Mouse (Mus musculus) CH12.LX (cell line): ENCODE results near the gene Tada2a. TPM values are rescaled to one million over a fixed set of nuclear protein-coding genes. Genes with fewer than 3 reads are reported as not detected.

Source experiments
- DNase-seq: peaks from one replicate; pipeline ENCODE4 v3.0.0-alpha.2; 2013; ENCODE audit errors: extremely low read depth
- H3K27ac ChIP-seq: 2 replicates; pipeline ENCODE4 v1.5.1; 2012; ENCODE audit warnings: low read depth, mild to moderate bottlenecking, control low read depth, moderate library complexity; ENCODE audit not compliant: insufficient read depth
- H3K27me3 ChIP-seq: replicated peaks from 2 replicates; pipeline ENCODE3; 2012; ENCODE audit warnings: inconsistent platforms
- H3K36me3 ChIP-seq, 2 experiments: replicated peaks in 1 of 2; 2 replicates each; pipeline versions ENCODE3 to v1.6.1; 2012; ENCODE audit warnings: inconsistent platforms in 1 of 2, low read length in 1 of 2, mild to moderate bottlenecking in 1 of 2, mixed read lengths in 1 of 2, moderate library complexity in 1 of 2; ENCODE audit not compliant: control insufficient read depth in 1 of 2, insufficient read depth in 1 of 2
- H3K4me1 ChIP-seq, 2 experiments: 2 replicates each; pipeline ENCODE4 v1.6.1; 2012; ENCODE audit warnings: inconsistent platforms in 1 of 2, moderate library complexity in 1 of 2; ENCODE audit not compliant: insufficient read depth in 2 of 2, control insufficient read depth in 1 of 2
- H3K4me2 ChIP-seq: 2 replicates; pipeline ENCODE4 v1.6.1; 2012; ENCODE audit warnings: low read depth, mild to moderate bottlenecking, control low read depth; ENCODE audit not compliant: poor library complexity, insufficient read depth, severe bottlenecking
- H3K4me3 ChIP-seq, 3 experiments: fragments of 150-350 bp in 1 of 3; sonication (generic) in 1 of 3; replicated peaks in 1 of 3; 2 replicates each; pipeline versions ENCODE3 to v1.5.1; 2011 to 2012; ENCODE audit warnings: low read depth in 2 of 3, low read length in 2 of 3, mild to moderate bottlenecking in 2 of 3, moderate library complexity in 2 of 3, control low read depth in 1 of 3, improper control_type of control experiment in 1 of 3, inconsistent platforms in 1 of 3, mixed read lengths in 1 of 3; ENCODE audit not compliant: poor library complexity in 1 of 3
- H3K79me2 ChIP-seq: replicated peaks from 2 replicates; pipeline ENCODE4 v1.6.1; 2012; ENCODE audit warnings: mild to moderate bottlenecking, moderate library complexity; ENCODE audit not compliant: control insufficient read depth, poor library complexity, insufficient read depth, severe bottlenecking; ENCODE audit errors: extremely low read depth
- H3K9ac ChIP-seq: 2 replicates; pipeline ENCODE4 v1.6.1; 2012; ENCODE audit warnings: low read depth, mild to moderate bottlenecking, control low read depth, moderate library complexity; ENCODE audit not compliant: insufficient read depth
- H3K9me3 ChIP-seq: replicated peaks from 2 replicates; pipeline ENCODE3; 2012; ENCODE audit warnings: low read length, inconsistent platforms, mixed read lengths
- BHLHE40 ChIP-seq: IDR thresholded peaks from 2 replicates; pipeline ENCODE4 v1.6.1; 2011; ENCODE audit warnings: mild to moderate bottlenecking, low read depth, low read length, improper control_type of control experiment
- CHD1 ChIP-seq: IDR thresholded peaks from 2 replicates; pipeline ENCODE4 v1.6.1; 2012; ENCODE audit warnings: low read depth, low read length, improper control_type of control experiment, inconsistent platforms
- CTCF ChIP-seq, 2 experiments: IDR thresholded peaks in 1 of 2; conservative IDR thresholded peaks in 1 of 2; 2 replicates each; pipeline ENCODE4 v1.5.1; 2011 to 2012; ENCODE audit warnings: low read depth in 2 of 2, low read length in 2 of 2, improper control_type of control experiment in 1 of 2, inconsistent platforms in 1 of 2, mild to moderate bottlenecking in 1 of 2, moderate library complexity in 1 of 2
- E2F4 ChIP-seq: IDR thresholded peaks from 2 replicates; pipeline ENCODE4 v1.6.1; 2011; ENCODE audit warnings: low read depth, low read length, improper control_type of control experiment; ENCODE audit not compliant: insufficient replicate concordance
- EP300 ChIP-seq: IDR thresholded peaks from 2 replicates; pipeline ENCODE4 v1.6.1; 2011; ENCODE audit warnings: low read length, improper control_type of control experiment
- ETS1 ChIP-seq: conservative IDR thresholded peaks from 2 replicates; pipeline ENCODE4 v1.6.1; 2012; ENCODE audit warnings: low read depth, mild to moderate bottlenecking, inconsistent platforms, low read length, improper control_type of control experiment, moderate library complexity
- GABPA ChIP-seq: IDR thresholded peaks from 2 replicates; pipeline ENCODE4 v1.6.1; 2012; ENCODE audit warnings: low read depth, low read length, improper control_type of control experiment, inconsistent platforms; ENCODE audit not compliant: insufficient replicate concordance
- HCFC1 ChIP-seq: IDR thresholded peaks from 2 replicates; pipeline ENCODE4 v1.6.1; 2012; ENCODE audit warnings: low read depth, mild to moderate bottlenecking, inconsistent platforms, low read length, improper control_type of control experiment
- IRF4 ChIP-seq: IDR thresholded peaks from 2 replicates; pipeline ENCODE4 v1.6.1; 2014; ENCODE audit warnings: low read depth, mild to moderate bottlenecking, inconsistent platforms, low read length, improper control_type of control experiment
- JUN ChIP-seq: IDR thresholded peaks from 2 replicates; pipeline ENCODE4 v1.6.1; 2011; ENCODE audit warnings: low read depth, mild to moderate bottlenecking, low read length, improper control_type of control experiment, moderate library complexity; ENCODE audit not compliant: insufficient read depth
- KAT2A ChIP-seq: IDR thresholded peaks from 2 replicates; pipeline ENCODE4 v1.6.1; 2012; ENCODE audit warnings: low read length, improper control_type of control experiment, inconsistent platforms; ENCODE audit not compliant: insufficient replicate concordance
- MAFK ChIP-seq: IDR thresholded peaks from 2 replicates; pipeline ENCODE4 v1.6.1; 2011; ENCODE audit warnings: low read length, improper control_type of control experiment; ENCODE audit not compliant: insufficient replicate concordance
- MAX ChIP-seq: IDR thresholded peaks from 2 replicates; pipeline ENCODE4 v1.6.1; 2011; ENCODE audit warnings: low read length, improper control_type of control experiment
- MAZ ChIP-seq: IDR thresholded peaks from 2 replicates; pipeline ENCODE4 v1.6.1; 2012; ENCODE audit warnings: low read depth, mild to moderate bottlenecking, inconsistent platforms, low read length, improper control_type of control experiment, moderate library complexity
- MEF2A ChIP-seq: IDR thresholded peaks from 2 replicates; pipeline ENCODE4 v1.6.1; 2014; ENCODE audit warnings: low read depth, mild to moderate bottlenecking, inconsistent platforms, low read length, improper control_type of control experiment, borderline replicate concordance
- MXI1 ChIP-seq: IDR thresholded peaks from 2 replicates; pipeline ENCODE4 v1.6.1; 2011; ENCODE audit warnings: mild to moderate bottlenecking, low read depth, low read length, improper control_type of control experiment
- MYC ChIP-seq: IDR thresholded peaks from 2 replicates; pipeline ENCODE4 v1.6.1; 2011; ENCODE audit warnings: low read depth, mild to moderate bottlenecking, improper control_type of control experiment, low read length
- NELFE ChIP-seq: IDR thresholded peaks from 2 replicates; pipeline ENCODE4 v1.6.1; 2011; ENCODE audit warnings: low read depth, low read length, improper control_type of control experiment
- PAX5 ChIP-seq: IDR thresholded peaks from 2 replicates; pipeline ENCODE4 v1.6.1; 2012; ENCODE audit warnings: low read length, inconsistent platforms, mixed read lengths
- POLR2A ChIP-seq: IDR thresholded peaks from 2 replicates; pipeline ENCODE4 v1.6.1; 2011; ENCODE audit warnings: low read depth, mild to moderate bottlenecking, improper control_type of control experiment, low read length
- POLR2AphosphoS2 ChIP-seq: IDR thresholded peaks from 2 replicates; pipeline ENCODE4 v1.6.1; 2011; ENCODE audit warnings: low read depth, low read length, improper control_type of control experiment
- RAD21 ChIP-seq: IDR thresholded peaks from 2 replicates; pipeline ENCODE4 v1.6.1; 2011; ENCODE audit warnings: low read depth, mild to moderate bottlenecking, low read length, improper control_type of control experiment, moderate library complexity
- SIN3A ChIP-seq: IDR thresholded peaks from 2 replicates; pipeline ENCODE4 v1.6.1; 2012; ENCODE audit warnings: low read length, improper control_type of control experiment, inconsistent platforms
- SMC3 ChIP-seq: IDR thresholded peaks from 2 replicates; pipeline ENCODE4 v1.6.1; 2011; ENCODE audit warnings: low read depth, low read length, improper control_type of control experiment
- TBP ChIP-seq: conservative IDR thresholded peaks from 2 replicates; pipeline ENCODE4 v1.6.1; 2011; ENCODE audit warnings: low read depth, low read length, improper control_type of control experiment
- TCF12 ChIP-seq: IDR thresholded peaks from 2 replicates; pipeline ENCODE4 v1.6.1; 2014; ENCODE audit warnings: low read depth, mild to moderate bottlenecking, inconsistent platforms, low read length, improper control_type of control experiment
- UBTF ChIP-seq: IDR thresholded peaks from 2 replicates; pipeline ENCODE4 v1.6.1; 2012; ENCODE audit warnings: low read depth, mild to moderate bottlenecking, inconsistent platforms, low read length, improper control_type of control experiment, moderate library complexity
- USF1 ChIP-seq: IDR thresholded peaks from 2 replicates; pipeline ENCODE4 v1.6.1; 2014; ENCODE audit warnings: low read depth, mild to moderate bottlenecking, inconsistent platforms, low read length, improper control_type of control experiment
- USF2 ChIP-seq: conservative IDR thresholded peaks from 2 replicates; pipeline ENCODE4 v1.6.1; 2011; ENCODE audit warnings: low read depth, low read length, improper control_type of control experiment
- ZC3H11A ChIP-seq: IDR thresholded peaks from 2 replicates; pipeline ENCODE4 v1.6.1; 2012; ENCODE audit warnings: low read depth, mild to moderate bottlenecking, inconsistent platforms, low read length, improper control_type of control experiment
- ZKSCAN1 ChIP-seq: IDR thresholded peaks from 2 replicates; pipeline ENCODE4 v1.6.1; 2012; ENCODE audit warnings: low read depth, inconsistent platforms, low read length, improper control_type of control experiment, borderline replicate concordance
- ZMIZ1 ChIP-seq: IDR thresholded peaks from 2 replicates; pipeline ENCODE4 v1.6.1; 2012; ENCODE audit warnings: low read depth, mild to moderate bottlenecking, inconsistent platforms, low read length, improper control_type of control experiment
- ZNF384 ChIP-seq: IDR thresholded peaks from 2 replicates; pipeline ENCODE4 v1.6.1; 2012; ENCODE audit warnings: low read depth, low read length, improper control_type of control experiment, inconsistent platforms
- dilution Hi-C: fragments of 300-500 bp; cut with MboI; formaldehyde crosslinking; loops from 2 replicates; pipeline ENCODE4 v1.14.3; 2020; ENCODE audit warnings: low sequenced_read_pairs; ENCODE audit not compliant: extremely low pct_unique_long_range_greater_than_20kb, extremely low pct_ligation_motif_present
- in situ Hi-C: fragments of 300-500 bp; cut with MboI; formaldehyde crosslinking; loops from 3 replicates; pipeline ENCODE4 v1.14.3; 2019; ENCODE audit warnings: low sequenced_read_pairs, low pct_ligation_motif_present, low pct_unique_long_range_greater_than_20kb, mixed read lengths
- polyA plus RNA-seq: library from polyadenylated mRNA; unstranded; fragments of >175 nt; gene quantifications from 2 replicates; pipeline ENCODE4 v1.2.1, GENCODE M21; 2012; ENCODE audit warnings: low read depth; ENCODE audit not compliant: insufficient read length
- total RNA-seq, 2 experiments: library from RNA; depleted of rRNA; stranded (reverse); fragments of 300-350 nt in 1 of 2; fragments of >200 nt in 1 of 2; gene quantifications; 2 replicates each; pipeline ENCODE4 v1.2.3; 2012 to 2014

The Tada2a gene
- total and polyA plus RNA-seq, 3 experiments = 34.1 to 66.1 (median 37.5) TPM

DNA sequence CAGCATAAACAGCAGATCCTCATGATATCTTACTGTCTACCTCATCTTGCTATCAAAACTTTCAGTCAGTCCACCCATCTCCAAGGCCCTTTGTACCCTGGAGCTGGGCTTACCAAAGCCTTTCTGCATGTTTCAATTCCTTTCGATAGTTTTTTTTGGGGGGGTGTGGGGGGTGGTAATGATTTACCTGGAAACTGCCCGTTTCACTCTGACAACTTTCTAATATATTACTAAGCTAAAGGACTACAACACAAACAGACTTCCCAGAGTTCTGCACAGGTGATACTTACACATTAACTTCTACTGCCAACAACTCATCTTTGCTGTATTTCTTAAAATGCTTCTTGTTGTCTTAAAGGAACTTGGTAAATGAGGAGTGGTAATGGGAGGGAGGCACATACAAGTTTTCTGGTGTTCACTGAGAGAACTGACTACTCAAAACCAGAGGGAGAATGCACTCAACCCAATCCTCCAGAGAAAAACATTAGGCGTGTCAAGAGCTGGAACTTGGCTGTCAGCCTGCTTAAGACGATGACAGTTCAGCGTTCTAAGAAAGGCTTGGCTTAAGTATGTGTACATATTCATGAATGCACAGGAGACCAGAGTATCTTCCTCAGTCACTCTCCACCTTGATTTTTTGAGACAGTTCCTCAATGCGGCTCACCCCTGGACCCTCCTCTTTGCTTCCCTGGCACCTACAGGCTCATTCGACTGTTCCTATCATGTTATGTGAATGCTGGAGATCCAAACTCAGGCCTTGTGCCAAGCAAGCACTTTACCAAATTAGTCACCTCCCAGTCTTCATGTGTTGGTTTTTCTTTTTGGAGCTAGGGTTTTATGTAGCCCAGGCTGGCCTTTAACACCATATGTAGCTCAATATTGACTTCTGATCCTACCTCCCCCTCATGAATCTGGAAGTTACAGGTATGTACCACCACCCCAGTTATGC, 55.3 kb downstream of the Tada2a start (continued):
- peak; percentile 77; the same call in 1 of the 2 replicates for TF ChIP-seq MAZ

- in situ Hi-C loops (loop anchor here (5.0 kb wide), 1 partner anchor 34 kb away; no protein-coding TSS in a partner anchor), dilution Hi-C loops (no loop called here)
- peak overlapping the region; percentile 36 for H3K9ac ChIP-seq
- H3K36me3 ChIP-seq = peaks cover 0 to 9% of the 10 kb centered on the region in 2 experiments
- no peak overlapping the region for H3K4me3 ChIP-seq
- H3K4me1 ChIP-seq = peaks cover 22 to 62% of the 10 kb centered on the region in 2 experiments
- H3K27me3 ChIP-seq = no peaks in the 10 kb centered on the region
- H3K4me2 ChIP-seq = peak overlapping the region; percentile 39
- H3K27ac ChIP-seq = peak overlapping the region; percentile 92
- H3K79me2 ChIP-seq = no peaks in the 10 kb centered on the region
- H3K9me3 ChIP-seq = no peaks in the 10 kb centered on the region
- peak; percentile 93 for DNase-seq
- TF ChIP-seq JUN (peak; percentile 68), PAX5 (no peak), BHLHE40 (peak; percentile 85), SIN3A (peak; percentile 95), UBTF (0 out of 2 replicates have a peak, but pooled peaks have one; percentile 54), MYC (peak; percentile 80), ZC3H11A (no peak; the same call in 1 of the 2 replicates), E2F4 (no peak), ETS1 (peak; percentile 100), RAD21 (no peak; the same call in none of the 2 replicates), IRF4 (peak; percentile 95), TBP (peak; percentile 47; the same call in 1 of the 2 replicates), USF2 (no peak), EP300 (peak; percentile 92), CHD1 (no peak; the same call in 1 of the 2 replicates), CTCF (conservative IDR thresholded peaks at IDR 0.05 in 1 of 2, IDR thresholded peaks at IDR 0.05 in 1 of 2; ENCODE audit: low read depth in 2 of 2, low read length in 2 of 2) (no peak), MEF2A (peak; percentile 94), ZMIZ1 (peak; percentile 93), MAZ (0 out of 2 replicates have a peak, but pooled peaks have one; percentile 29), POLR2A (no peak), NELFE (peak; percentile 62), ZNF384 (0 out of 2 replicates have a peak, but pooled peaks have one; percentile 47), MAX (peak; percentile 85), MAFK (peak; percentile 82), HCFC1 (peak; percentile 63), POLR2AphosphoS2 (no peak; the same call in 1 of the 2 replicates), ZKSCAN1 (0 out of 2 replicates have a peak, but pooled peaks have one; percentile 35), KAT2A (0 out of 2 replicates have a peak, but pooled peaks have one; percentile 64), SMC3 (no peak), TCF12 (peak; percentile 94), USF1 (no peak), GABPA (no peak), MXI1 (peak; percentile 88)
Measured at GRCm38 (mm10) chr11:84072904-84073651, 56.3 kb downstream of the Tada2a start.
